Mouse (Mus musculus) forebrain, embryonic 10.5 days (tissue): ENCODE data around the gene Atp6v1g1. TPM values are rescaled to one million over a fixed set of nuclear protein-coding genes. Genes with fewer than 3 reads are reported as not detected.

Source experiments
- DNase-seq: peaks from one replicate; pipeline ENCODE4 v3.0.0-alpha.2; 2017; ENCODE audit warnings: low spot score; ENCODE audit errors: extremely low spot score
- H3K27ac ChIP-seq: fragments of 300-500 bp; sonication (generic); 2 replicates; pipeline ENCODE4 v1.5.1; 2016; ENCODE audit warnings: mild to moderate bottlenecking
- H3K27me3 ChIP-seq: fragments of 300-500 bp; sonication (generic); 2 replicates; pipeline ENCODE4 v1.6.1; 2016; ENCODE audit warnings: mild to moderate bottlenecking; ENCODE audit not compliant: poor library complexity, severe bottlenecking
- H3K36me3 ChIP-seq: fragments of 300-500 bp; sonication (generic); replicated peaks from 2 replicates; pipeline ENCODE4 v1.6.1; 2016; ENCODE audit warnings: mild to moderate bottlenecking, moderate library complexity
- H3K4me1 ChIP-seq: fragments of 300-500 bp; sonication (generic); 2 replicates; pipeline ENCODE4 v1.6.1; 2016
- H3K4me3 ChIP-seq: fragments of 300-500 bp; sonication (generic); 2 replicates; pipeline ENCODE4 v1.5.1; 2016; ENCODE audit warnings: mild to moderate bottlenecking, moderate library complexity
- H3K9me3 ChIP-seq: fragments of 300-500 bp; sonication (generic); 2 replicates; pipeline ENCODE4 v1.6.1; 2016; ENCODE audit warnings: mild to moderate bottlenecking, moderate library complexity
- WGBS: fragments of 180-500 bp; shearing (Covaris S2); methylation state at CpG from one replicate; pipeline ENCODE4 v1.1.7; 2016; 5-methylcytosine and 5-hydroxymethylcytosine counted together
- polyA plus RNA-seq: library from polyadenylated mRNA; unstranded; fragments of >200 nt; fragmentation: Nextera tagmentation; extraction: Ambion mirVana; gene quantifications from 2 replicates; pipeline ENCODE4 v1.2.1, GENCODE M21; 2016

The Atp6v1g1 gene
- 234 and 239 TPM in 2 replicates for polyA plus RNA-seq

DNA sequence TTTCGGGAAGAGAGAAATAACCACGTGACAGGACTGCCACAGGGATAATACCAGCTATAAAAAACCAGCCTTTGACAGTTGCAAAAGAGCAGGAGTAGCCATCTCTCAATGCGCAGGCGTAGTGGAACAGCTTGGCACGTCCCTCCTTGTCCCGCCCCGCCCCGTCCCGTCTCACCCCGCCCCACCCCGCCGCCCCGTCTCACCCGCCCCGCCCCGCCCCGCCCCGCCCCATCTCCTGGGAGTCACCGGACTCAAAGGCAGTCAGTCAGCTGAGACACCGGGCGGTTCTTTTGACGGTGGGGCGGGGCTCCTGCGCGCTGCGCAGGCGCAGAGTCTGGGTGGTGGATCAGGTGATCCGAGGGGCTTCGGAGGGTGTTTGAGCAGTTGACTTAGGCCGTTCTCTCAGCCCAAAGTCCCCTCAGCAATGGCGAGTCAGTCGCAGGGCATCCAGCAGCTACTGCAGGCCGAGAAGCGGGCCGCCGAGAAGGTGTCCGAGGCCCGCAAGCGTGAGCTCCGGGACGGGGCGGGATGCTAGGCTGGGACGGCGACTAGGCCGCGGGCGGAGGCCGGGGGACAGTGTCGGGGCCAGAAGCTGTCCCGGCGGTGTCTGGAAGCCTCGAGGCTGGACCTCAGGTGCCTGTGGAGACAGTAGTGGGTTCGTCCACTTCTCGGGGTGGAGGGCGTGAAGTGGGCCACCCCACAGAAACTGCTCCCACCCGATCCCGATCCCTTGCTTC lies at the start of gene Atp6v1g1:
Gene Atp6v1g1, plus strand, starts transcription at position 279 of the 737 bp plus-strand sequence.
- Histone ChIP-seq H3K36me3 (peaks cover 25% of the 10 kb centered on the region), H3K27me3 (no peaks in the 10 kb centered on the region), H3K4me1 (peaks cover 33% of the 10 kb centered on the region), H3K4me3 (peak within 1 kb of the TSS; percentile 94), H3K27ac (peak within 1 kb of the TSS; percentile 95), H3K9me3 (no peaks in the 10 kb centered on the region)
- WGBS: under 1% methylated on average over 57 of the region's 57 CpGs
- DNase-seq: peak; percentile 97

DNA sequence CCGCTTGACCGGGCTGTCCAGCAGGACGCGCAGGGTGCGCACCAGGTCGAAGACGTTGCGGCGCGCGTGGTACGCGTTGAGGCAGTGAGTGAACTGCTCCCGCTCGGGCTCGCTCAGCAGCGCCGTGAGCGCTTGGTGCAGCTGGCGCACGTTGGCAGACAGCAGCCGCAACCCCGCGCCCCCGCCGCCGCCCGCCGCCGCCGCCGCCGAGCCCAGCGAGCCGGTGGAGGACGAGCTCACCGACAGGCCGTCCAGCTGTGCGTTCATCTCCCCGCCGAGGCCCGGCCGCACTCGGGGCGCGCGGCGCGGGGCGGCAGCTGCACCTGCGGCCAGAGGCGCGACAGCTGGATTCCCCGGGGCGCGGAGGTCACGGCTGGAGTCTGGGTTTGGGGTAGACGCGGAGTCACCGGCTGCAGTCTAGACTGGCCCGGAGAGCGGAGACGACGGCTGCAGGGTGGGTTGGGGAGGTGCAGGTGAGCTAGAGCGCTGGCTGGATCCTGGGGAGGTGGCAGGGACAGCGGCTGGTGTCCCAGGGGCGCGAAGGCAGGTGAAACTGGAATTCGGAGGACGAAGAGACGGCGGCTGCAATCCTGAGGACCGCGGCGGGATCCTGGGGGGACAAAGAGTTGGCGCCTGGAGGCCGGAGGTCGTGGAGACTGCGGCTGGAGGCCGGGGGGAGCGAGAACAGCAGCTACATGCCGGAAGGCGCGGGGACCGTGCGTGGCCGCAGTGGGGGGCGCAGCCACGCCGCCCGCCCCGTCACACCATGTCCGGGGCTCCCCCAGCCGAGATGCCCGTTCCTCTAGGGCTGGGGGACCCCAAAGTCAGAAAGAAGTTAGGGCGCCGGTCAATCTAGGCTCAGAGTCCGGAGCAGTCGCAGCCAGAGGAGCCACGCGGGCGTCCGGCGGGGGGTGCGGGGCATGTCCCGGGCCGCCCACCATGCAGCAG lies 49.3 kb upstream of the Atp6v1g1 start:
- Histone ChIP-seq H3K27ac (peak overlapping the region; percentile 87), H3K9me3 (no peaks in the 10 kb centered on the region), H3K4me1 (peaks cover 63% of the 10 kb centered on the region), H3K27me3 (peaks cover 44% of the 10 kb centered on the region), H3K36me3 (no peaks in the 10 kb centered on the region), H3K4me3 (peak overlapping the region; percentile 78)
- under 1% methylated on average over 105 of the region's 107 CpGs for WGBS
- peak; percentile 50 for DNase-seq

DNA sequence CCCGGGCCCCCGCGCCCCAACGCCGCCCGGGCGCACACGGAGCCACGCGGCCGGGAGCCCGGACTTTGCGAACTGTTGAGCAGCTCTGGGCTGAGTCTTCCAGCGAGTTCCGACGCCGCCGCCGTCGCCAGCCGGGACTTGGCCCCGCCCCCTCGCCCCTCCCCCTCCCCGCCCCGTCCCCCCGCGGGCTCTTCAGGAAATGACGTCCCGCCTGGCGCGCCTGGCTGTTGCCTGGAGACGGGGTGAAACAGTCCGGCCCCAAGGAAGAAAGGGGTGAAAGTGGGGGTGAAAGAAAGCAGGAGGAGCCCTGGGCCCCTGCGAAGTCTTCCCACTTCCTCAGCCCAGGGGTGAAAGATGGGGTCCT lies 48.7 kb upstream of the Atp6v1g1 start, which contains the start of gene Whrn:
Gene Whrn, minus strand, starts transcription at position 77 of the 364 bp plus-strand sequence.
- Histone ChIP-seq H3K9me3 (no peaks in the 10 kb centered on the region), H3K4me1 (peaks cover 58% of the 10 kb centered on the region), H3K36me3 (no peaks in the 10 kb centered on the region), H3K27me3 (peaks cover 51% of the 10 kb centered on the region), H3K4me3 (peak within 1 kb of the TSS; percentile 78), H3K27ac (peak within 1 kb of the TSS; percentile 87)
- peak; percentile 86 for DNase-seq
- under 1% methylated on average over 34 of the region's 34 CpGs for WGBS

DNA sequence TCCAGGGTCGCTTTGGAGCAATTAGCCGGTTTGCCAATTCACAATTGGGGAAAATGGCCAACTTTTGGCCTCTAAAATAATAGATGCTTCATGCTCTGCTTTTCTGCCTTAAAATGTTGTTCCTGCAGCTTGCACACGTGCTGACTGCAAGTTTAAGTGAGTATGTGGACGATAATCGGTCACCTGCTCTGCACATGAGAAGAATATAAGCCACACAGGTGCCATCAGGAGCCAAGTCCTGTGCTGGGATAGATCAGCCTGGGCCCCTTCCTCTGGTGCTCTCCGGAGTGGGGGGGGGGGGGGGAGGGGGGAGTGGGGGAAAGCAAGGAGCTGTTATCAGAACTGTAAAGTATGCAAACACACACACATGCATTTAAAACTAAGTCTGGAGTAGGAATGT lies 48.3 kb upstream of the Atp6v1g1 start:
- peak overlapping the region; percentile 87 for H3K27ac ChIP-seq

DNA sequence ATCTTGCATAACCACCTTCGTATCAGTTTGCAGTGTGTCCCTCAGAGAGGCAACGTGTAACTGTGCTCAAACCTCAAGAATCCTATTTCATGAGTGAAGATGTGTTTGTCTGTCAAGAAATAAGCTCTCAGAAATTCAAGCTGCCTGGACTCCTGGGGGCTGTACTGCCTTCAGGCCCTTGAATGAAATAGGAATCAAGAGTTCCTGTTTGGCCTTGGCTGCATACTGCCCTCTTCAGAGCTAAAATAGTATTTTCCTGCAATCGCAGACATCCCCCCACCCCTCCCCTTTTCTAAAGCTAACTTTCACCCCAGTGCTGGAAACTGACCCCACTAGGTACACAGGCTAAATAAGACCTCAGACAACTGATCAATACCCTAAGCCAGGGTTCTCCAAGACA lies 46.2 kb upstream of the Atp6v1g1 start:
- WGBS: 40% methylated on average over 3 of the region's 3 CpGs
- DNase-seq: no peak
- no peak overlapping the region for H3K4me3 ChIP-seq
- no peak overlapping the region for H3K27ac ChIP-seq
- no peaks in the 10 kb centered on the region for H3K9me3 ChIP-seq
- H3K27me3 ChIP-seq: peaks cover 58% of the 10 kb centered on the region
- peaks cover 37% of the 10 kb centered on the region for H3K4me1 ChIP-seq
- H3K36me3 ChIP-seq: no peaks in the 10 kb centered on the region

More for the DNA sequence above, 48.3 kb upstream of the Atp6v1g1 start:
- Histone ChIP-seq H3K4me3 (peak overlapping the region; percentile 78), H3K27me3 (peaks cover 53% of the 10 kb centered on the region), H3K36me3 (no peaks in the 10 kb centered on the region), H3K9me3 (no peaks in the 10 kb centered on the region), H3K4me1 (peaks cover 54% of the 10 kb centered on the region)
- no peak for DNase-seq
- WGBS: 17% methylated on average over 6 of the region's 6 CpGs

DNA sequence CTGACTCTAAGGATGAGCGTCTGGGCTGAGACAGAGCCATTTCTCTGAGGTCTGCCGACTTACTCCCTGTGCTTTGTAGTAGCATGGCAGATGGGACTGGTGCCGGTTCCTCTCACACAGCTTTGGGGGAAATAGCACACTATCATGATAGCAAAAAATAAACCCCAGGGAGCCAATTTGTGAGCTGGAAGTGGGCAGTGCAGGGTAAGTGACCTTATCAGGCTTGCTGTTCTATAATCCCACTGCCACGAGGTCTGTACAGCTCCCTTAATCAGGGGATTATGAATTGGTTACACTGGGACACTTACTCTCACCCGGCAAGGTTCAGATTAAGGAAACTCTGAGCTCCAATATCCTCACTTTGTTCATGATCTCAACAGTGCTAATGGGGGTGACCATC lies 43.5 kb upstream of the Atp6v1g1 start:
- WGBS: 56% methylated on average over 5 of the region's 5 CpGs
- Histone ChIP-seq H3K27ac (no peak overlapping the region), H3K27me3 (peaks cover 35% of the 10 kb centered on the region), H3K4me3 (no peak overlapping the region), H3K9me3 (no peaks in the 10 kb centered on the region), H3K36me3 (no peaks in the 10 kb centered on the region), H3K4me1 (peaks cover 14% of the 10 kb centered on the region)
- DNase-seq: no peak

DNA sequence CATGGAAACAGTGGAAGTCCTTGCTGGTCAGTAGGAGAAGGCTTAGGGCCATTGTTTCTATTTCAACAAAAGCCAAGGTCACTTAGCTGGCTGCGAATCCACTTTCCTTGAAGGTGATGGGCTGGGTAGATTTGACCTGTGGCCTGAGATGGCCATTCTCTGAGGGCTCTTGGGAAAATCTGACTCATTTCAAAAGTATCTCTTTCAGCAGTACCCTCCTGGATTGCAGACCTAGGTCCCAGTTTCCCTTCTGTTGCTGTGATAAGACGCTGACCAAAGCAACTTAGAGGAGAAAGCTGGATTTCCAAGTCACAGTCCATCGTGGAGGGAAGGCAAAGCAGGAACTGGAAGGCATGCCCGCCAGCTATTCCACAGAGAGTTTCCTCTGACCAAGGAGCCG lies 40.6 kb upstream of the Atp6v1g1 start:
- no peak overlapping the region for H3K4me3 ChIP-seq
- no peak overlapping the region for H3K27ac ChIP-seq
- H3K36me3 ChIP-seq: no peaks in the 10 kb centered on the region
- H3K4me1 ChIP-seq: no peaks in the 10 kb centered on the region
- no peaks in the 10 kb centered on the region for H3K9me3 ChIP-seq
- DNase-seq: no peak
- 89% methylated on average over 5 of the region's 5 CpGs for WGBS
- H3K27me3 ChIP-seq: peaks cover 28% of the 10 kb centered on the region

DNA sequence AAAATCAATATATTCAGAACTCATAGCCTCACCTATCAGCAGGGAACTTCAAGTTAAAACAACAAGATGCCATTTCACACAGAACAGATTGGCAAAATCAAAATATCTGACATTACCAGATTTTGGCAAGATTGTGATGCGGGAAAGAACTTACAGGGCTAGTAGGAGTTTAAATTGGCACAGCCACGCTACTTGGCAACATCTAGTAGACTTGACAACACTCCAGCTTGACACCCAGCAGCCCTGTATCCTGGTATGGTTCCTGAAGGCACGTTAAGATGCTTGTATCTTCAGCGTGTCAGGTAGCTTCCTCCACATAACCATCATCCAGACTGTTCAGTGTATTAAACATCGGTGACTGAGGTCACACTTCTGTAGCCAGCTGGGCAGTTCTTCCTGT lies 37.1 kb upstream of the Atp6v1g1 start:
- 84% methylated on average over 5 of the region's 5 CpGs for WGBS

DNA sequence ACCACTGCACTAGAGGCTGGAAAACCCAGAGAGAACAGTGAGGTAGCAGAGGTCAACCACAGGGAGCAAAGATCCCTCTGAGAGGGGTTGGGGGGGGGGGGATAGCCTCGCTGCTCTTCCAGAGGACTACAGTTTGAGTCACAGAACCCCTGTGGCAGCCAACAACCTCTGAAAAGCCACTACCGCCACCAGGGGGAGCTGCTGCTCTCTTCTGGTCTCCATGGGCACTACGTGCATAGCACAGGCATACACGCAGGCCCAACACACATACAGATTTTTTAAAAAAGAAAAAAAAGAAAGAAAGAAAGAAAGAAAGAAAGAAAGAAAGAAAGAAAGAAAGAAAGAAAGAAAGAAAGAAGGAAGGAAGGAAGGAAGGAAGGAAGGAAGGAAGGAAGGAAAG lies 36.3 kb upstream of the Atp6v1g1 start:
- 29% methylated on average over 4 of the region's 4 CpGs for WGBS
- no peaks in the 10 kb centered on the region for H3K9me3 ChIP-seq
- H3K27me3 ChIP-seq: no peaks in the 10 kb centered on the region
- no peak overlapping the region for H3K4me3 ChIP-seq
- H3K36me3 ChIP-seq: no peaks in the 10 kb centered on the region
- no peak overlapping the region for H3K27ac ChIP-seq
- peak; percentile 68 for DNase-seq
- H3K4me1 ChIP-seq: no peaks in the 10 kb centered on the region

More for the DNA sequence above, 37.1 kb upstream of the Atp6v1g1 start:
- Histone ChIP-seq H3K4me1 (no peaks in the 10 kb centered on the region), H3K4me3 (no peak overlapping the region), H3K9me3 (no peaks in the 10 kb centered on the region), H3K36me3 (no peaks in the 10 kb centered on the region), H3K27ac (no peak overlapping the region), H3K27me3 (0 out of 2 replicates have a peak, but pooled peaks cover 3% of the 10 kb centered on the region)
- no peak for DNase-seq

DNA sequence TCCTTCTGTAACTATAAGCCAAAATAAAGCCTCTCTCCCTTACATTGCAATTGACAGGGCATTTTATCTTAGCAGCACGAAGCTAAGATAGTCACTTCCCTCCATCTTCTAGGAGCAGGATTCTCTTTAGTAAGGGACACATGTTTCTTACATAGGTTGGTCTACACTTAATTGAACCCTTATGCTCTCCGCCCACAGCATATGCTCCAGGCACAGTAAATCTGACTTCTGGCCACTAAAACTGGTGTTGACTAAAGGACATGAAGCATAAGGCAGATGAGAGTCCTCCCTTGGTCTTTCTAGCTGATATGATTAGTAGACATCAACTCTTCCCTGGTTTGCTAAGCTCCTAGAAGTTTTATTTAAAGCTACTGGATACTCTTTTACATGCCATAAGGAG lies 31.7 kb upstream of the Atp6v1g1 start:
- 79% methylated on average over 2 of the region's 2 CpGs for WGBS
- Histone ChIP-seq H3K9me3 (no peaks in the 10 kb centered on the region), H3K36me3 (no peaks in the 10 kb centered on the region), H3K4me1 (no peaks in the 10 kb centered on the region), H3K27me3 (no peaks in the 10 kb centered on the region), H3K27ac (no peak overlapping the region), H3K4me3 (no peak overlapping the region)
- no peak for DNase-seq

DNA sequence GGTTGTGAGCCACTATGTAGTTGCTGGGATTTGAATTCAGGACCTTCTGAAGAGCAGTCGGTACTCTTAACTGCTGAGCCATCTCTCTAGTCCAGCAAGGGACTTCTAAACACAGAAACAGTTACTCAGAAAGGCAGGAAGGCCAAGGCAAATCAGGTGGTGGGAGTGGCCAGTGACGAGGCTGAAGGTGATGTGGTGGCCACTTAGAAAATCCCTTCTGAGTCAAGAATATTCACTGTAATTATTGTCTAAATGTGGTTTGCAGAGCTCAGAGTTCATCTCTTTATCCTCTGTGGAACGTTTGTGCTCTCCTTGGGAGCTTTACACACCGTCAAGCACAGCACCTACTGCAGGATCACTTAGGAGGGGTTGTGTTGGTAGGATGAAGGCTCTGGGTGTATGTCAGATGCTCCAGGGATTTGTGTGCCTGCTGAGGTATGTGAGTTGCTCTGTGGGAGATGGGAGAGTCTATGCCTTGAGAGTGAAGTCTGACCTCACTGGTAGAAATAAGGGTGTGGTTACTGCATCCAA lies 30.1 kb upstream of the Atp6v1g1 start:
- no peaks in the 10 kb centered on the region for H3K9me3 ChIP-seq
- H3K27me3 ChIP-seq: no peaks in the 10 kb centered on the region
- no peaks in the 10 kb centered on the region for H3K36me3 ChIP-seq
- H3K4me3 ChIP-seq: no peak overlapping the region
- H3K4me1 ChIP-seq: no peaks in the 10 kb centered on the region
- 75% methylated on average over 4 of the region's 4 CpGs for WGBS
- no peak for DNase-seq
- no peak overlapping the region for H3K27ac ChIP-seq

DNA sequence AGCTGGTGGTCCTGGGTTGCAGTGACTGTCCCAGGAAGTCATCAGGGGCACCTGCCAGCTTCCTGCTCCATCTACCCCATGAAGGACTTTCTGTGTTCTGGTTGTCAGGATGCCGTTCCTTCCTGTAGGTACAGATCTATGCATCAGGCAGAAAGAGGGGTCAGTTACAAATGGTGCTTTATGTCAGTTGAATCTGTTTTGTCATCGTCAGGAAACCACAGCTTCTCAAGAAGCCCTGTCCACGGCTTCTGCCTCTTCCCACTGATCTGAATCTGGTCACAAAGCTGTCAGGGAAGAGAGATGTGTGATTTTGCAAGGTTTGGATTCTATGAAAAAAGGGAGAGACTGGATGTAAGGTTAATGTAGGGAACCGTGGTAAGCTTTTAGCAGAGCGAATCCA lies 29.6 kb upstream of the Atp6v1g1 start:
- Histone ChIP-seq H3K27me3 (no peaks in the 10 kb centered on the region), H3K27ac (no peak overlapping the region), H3K4me3 (no peak overlapping the region), H3K36me3 (no peaks in the 10 kb centered on the region), H3K9me3 (no peaks in the 10 kb centered on the region), H3K4me1 (no peaks in the 10 kb centered on the region)
- WGBS: 93% methylated on average over 5 of the region's 5 CpGs
- no peak for DNase-seq
